Mouse (Mus musculus): ENCODE data around the gene Pik3r1.
A peak's percentile ranks its signal among the peaks of the same experiment; 100 is the strongest.

Pik3r1 gene

GRCm38 (mm10) chr13:101736521-101737387 lies 31.3 kb downstream of the Pik3r1 start:
- DNase-seq (ENCODE audit: low spot score) = no peak

- DNase-seq (ENCODE audit: low spot score) = no peak
These were observed 32.5 kb downstream of the Pik3r1 start for GRCm38 (mm10) chr13:101735364-101736120.

DNA sequence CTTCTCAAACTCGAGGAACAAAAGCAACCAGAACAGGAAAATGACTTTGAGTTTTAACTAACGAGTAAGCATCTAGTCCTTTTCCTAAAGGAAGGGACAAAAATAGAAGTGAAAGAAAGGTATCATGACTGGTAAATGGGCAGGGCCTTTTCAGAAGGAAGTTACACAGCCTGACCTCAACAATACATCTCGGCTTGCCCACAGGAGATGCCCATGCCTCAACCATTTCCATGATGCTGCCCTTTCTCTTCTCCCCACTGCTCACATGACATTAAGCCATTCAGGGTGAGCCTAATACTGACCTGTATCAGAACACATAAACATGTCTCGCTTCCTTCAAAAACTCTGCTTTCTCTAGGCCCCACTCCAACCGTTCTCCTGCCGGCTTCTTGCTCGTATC lies 33.8 kb downstream of the Pik3r1 start:
- DNase-seq (ENCODE audit: low spot score) = no peak

GRCm38 (mm10) chr13:101732675-101733074 lies 35.3 kb downstream of the Pik3r1 start:
- no peak for DNase-seq (ENCODE audit: low spot score)

DNA sequence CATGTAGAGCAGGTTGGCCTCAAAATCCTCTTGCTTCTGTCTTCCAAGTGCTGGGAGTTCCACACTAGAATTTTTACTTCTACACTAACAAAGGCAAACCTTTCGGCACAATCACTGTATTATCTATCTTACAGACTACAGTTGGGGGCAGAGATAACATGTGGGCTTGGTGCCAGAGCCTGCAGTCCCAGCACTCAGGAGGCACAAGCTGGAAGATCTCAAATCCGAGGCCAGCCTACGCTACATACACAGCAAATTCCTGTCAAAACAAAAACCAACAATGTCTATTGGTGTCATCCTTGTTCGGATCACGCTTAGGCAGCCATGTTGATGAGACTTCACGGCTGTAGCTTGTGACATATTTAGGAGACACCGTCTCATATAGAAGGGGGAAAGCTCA lies 36.2 kb downstream of the Pik3r1 start:
- DNase-seq (ENCODE audit: low spot score) = no peak

DNA sequence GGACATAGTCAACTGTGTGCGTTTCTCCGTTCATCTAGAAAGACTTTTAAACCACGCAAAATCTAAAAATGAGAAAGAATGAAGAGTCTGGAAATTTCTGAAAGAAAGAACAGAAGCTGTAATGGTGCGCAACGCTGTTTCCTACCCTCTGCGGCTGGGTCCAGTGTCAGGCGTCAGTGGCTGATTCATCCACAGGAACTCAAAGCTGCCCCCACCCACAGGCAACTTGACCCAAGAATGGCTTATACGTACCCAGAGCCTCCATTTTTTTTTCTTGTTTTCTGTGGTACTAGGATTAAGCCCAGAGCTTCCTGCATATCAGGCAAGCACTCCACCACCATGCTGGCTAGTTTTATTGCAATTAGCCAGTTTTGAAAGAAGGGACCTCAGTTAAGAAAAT lies 37.7 kb downstream of the Pik3r1 start:
- DNase-seq (ENCODE audit: low spot score) = no peak

DNA sequence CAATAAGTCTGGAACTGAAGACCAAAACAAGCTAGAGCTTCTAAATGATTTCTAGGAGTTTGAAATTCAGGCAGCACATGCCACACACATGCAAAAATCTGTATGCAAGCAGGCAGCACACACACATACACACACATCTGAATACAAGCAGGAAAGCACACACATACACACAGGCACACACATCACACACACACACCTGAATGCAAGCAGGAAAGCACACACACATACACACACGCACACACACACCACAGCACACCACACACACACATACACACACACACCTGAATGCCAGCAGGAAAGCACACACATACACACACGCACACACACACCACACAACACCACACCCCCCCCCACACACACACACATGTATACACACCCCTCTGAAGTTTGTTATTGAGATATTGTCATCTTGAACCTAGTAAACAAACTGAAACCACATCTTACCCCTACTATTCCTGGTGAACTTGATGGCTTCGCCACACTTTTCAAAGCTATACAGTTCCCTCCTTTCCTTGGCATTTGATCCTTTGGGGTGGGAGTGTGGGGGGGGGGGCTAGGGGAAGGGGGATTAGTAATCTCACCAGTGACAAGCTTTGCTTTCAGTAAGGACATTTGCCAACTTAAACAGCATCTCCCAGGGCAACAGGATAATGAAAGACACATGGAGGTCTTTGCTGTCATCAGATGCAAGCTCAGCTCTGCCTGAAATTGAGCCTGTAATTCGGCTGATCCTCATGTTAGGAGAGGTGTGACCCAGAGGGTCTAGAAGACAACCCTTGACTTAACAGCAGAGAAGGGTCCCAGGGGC lies 38.6 kb downstream of the Pik3r1 start:
- no peak for DNase-seq (ENCODE audit: low spot score)

GRCm38 (mm10) chr13:101728816-101729215 lies 39.2 kb downstream of the Pik3r1 start:
- peak; percentile 38 for DNase-seq (ENCODE audit: low spot score)

DNA sequence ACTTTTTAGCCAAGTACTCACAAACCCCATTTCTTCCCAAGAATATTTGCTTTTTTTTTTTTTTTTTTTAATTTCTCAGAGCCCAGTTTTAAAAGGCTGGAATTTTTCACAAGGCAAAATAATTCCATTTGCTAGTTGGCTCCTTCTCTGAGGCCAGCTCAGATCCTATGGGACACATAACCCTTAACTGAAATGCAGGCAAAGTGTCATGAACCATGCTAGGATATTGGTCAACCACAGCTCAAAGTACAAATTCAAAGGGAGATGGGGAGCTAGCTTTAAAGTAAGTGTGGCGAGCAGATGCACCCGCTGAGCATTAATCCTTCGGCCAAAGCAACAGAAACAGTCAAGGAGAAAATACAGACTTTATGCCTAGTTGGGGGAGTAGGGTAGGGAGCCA lies 39.7 kb downstream of the Pik3r1 start:
- no peak for DNase-seq (ENCODE audit: low spot score)

DNA sequence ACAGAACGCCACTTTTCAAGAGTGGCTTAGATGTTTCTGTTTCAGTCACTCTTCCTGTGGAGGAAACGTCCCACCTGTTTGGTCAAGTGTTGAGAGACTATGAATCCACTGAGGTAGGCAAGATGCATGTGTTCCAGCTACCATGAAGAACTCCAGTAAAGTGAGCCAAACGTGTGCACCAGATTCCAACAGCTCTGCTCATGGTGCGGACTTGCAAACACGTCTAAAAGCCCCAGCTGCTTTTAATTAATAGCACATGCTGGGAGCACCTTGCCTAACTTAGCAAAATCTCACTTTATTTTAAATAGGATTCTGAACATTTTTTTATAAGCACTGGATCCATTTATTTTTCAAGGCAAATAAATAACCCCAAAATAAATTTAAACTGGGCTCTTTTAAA lies 40.2 kb downstream of the Pik3r1 start:
- no peak for DNase-seq (ENCODE audit: low spot score)

DNA sequence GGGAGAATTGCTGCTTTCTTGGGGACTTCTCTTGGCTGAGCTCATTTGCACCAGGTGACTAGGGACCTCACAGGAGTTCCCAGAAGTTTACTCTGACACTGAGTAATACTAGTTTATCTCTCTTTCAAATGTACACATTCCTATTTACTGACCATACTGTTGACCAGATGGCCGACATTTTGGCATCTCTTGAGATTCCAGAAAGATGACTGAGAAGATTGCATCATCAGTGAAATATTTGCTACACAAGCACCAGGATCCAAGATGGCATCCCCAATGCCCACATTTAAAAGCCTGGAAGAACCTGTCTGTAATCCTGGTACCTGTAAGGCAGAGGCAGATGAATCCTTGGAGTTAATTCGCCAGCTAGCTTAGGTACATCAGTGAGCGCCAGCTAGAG lies 41.1 kb downstream of the Pik3r1 start:
- DNase-seq (ENCODE audit: low spot score) = no peak

GRCm38 (mm10) chr13:101721901-101722595 lies 46.0 kb downstream of the Pik3r1 start:
- DNase-seq (ENCODE audit: low spot score) = no peak

DNA sequence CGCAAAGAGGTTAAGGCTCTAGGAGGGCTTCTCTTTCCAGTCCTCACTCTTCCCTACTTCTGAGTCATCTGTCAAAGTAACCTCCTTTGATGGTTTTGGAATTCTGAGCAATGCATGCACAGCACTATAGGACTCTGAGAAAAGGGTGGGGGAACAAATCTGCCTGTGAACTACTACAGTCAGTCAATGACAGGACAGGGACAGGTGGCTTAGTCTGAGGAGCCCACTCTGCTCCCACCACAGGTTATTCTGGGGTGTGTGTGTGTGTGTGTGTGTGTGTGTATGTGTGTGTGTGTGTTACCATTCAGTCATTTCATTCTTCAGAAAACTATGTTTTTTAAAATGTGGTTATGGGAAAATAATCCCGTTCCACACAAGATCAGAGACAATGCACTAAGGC lies 46.9 kb downstream of the Pik3r1 start:
- DNase-seq (ENCODE audit: low spot score) = no peak

DNA sequence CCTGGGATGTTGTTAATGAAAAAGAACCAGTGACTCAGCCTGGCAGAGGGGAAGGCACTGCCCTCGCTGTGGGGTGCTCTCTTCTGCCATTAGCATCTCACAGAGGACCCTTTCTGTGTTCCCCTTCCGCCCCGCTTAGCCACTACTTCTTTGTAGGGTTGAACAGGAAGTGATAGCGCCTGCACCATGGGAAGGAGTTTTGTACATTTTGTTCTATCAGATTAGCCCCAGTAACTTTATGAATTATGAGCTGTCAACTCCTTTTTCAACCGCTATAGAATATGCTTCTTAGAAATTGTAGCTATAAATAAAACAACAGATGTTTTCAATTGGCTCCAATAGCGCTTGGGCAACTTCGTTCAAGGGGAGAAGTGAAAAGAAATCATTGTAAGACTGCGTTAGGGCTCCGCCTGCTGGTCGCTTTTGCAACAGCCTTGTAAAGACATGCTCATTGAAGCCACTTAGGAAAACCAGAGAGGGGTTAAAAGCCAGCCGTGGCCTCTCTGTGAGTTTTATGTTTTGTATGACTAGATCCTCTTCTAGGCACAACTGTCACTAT lies 48.6 kb downstream of the Pik3r1 start:
- DNase-seq (ENCODE audit: low spot score) = peak; percentile 83

DNA sequence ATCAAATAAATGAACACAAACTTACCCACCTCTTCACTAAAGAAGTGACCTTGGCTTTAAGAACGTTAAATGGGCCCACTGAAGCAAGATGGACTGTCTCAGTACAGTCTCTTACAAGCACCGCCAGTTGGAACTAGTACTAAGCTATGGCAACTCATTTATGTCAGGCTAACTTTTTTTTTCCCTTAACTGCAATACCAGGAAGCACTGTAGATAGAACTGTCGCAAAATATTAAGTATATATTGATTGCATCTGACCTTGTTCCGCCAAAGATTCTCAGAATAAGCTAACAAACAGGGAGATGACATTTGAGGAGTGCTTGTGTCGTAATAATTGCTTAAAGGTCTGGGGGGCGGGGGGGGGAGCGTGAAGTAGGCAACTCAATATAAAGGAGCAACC lies 49.3 kb downstream of the Pik3r1 start:
- no peak for DNase-seq (ENCODE audit: low spot score)

GRCm38 (mm10) chr13:101717836-101718235 lies 50.2 kb downstream of the Pik3r1 start:
- no peak for DNase-seq (ENCODE audit: low spot score)

DNA sequence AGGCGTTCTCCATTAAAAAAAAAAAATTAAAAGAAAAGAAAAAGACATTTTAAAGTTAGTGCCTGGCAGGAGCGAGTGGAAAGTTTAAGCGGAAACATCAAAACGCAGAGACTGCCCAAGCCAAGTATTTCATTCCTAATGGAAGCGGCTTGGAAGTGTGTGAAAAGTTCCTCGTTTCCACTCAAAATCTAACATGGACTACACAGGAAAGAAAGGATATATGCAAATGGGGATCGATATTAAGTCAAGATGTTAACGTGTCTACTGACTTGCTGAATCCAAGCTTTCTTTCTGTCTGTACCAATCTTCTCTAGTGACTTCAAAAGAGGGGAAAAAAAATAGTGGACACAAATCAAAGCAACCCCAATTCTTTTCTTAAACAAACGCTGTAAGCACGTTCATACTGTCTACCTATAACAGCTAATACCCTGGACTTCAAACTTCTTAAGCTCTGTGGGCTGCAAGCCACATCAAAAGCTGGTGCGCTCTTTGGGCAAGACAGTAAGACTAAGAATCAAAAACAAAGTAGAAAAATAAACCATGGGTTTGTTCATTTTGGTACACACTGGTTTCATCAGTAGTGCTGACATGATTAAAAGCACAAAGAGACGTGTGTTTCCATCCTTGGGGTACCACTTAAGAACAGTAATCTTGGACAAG lies 54.5 kb downstream of the Pik3r1 start:
- DNase-seq (ENCODE audit: low spot score) = no peak

DNA sequence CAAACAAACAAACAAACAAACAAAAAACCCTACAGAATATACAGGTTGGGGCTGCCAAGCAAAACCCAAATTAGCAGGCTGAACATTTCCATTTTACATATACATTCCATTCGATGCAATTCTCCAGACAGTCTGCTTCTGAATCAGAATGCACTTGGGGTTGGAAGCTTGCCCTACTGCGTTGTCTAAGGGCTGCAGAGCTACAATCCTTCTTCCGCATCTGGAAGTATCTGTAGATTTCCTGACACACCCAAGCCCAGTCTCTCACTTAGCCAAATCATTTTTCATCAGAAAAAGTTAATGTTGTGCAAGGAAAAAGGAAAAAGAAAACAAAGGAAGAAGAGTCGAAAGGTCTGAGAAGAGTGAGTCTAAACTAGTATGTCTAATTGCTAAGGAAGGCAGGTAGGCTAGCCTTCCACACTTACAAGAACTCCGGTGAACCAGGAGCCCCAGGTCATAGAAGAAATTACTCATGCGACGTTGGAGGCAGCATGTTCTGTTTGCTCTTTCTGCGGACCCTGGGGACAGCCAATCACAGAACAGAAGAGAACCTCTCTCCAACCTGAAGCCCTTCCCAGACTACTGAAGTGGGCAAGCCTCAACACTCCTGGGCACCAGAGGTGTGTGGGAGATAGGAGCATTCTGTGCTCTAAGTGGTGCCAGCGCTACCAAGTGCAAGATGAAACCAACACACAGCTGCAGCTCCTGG lies 55.1 kb downstream of the Pik3r1 start:
- DNase-seq (ENCODE audit: low spot score) = no peak

DNA sequence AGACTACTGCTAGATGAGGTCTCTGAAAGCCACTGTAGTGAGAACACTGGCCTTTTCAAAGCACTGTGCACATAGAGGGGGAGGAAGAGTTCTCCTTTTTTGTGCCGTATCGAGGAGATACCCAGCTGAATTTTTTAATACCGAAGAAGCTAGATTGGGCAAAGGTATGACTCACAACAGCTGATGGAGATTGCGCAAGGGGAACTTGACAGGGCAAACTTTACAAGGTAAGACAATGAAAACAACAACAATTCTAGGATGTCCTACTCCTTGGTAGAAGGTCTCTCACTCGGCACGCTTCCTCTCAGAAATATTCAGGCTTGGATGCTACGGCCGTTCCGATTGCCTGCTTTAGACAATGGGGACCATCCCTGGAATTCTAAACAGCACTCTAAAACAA lies 55.9 kb downstream of the Pik3r1 start:
- peak; percentile 43 for DNase-seq (ENCODE audit: low spot score)

- no peak for DNase-seq (ENCODE audit: low spot score)
These were observed 56.7 kb downstream of the Pik3r1 start for GRCm38 (mm10) chr13:101711301-101711700.

Measured in urinary bladder, postnatal 14 days (tissue).